Mouse (Mus musculus) granulocyte monocyte progenitor cell, adult 5-6 weeks (primary cell): Measurements from ENCODE around the gene Mtus2. TPM values are rescaled to one million over a fixed set of nuclear protein-coding genes. Genes with fewer than 3 reads are reported as not detected.

ENCODE experiments used
- ATAC-seq: replicated peaks from 2 replicates; pipeline ENCODE4 v1.8.0; 2016; ENCODE audit warnings: mild to moderate bottlenecking, moderate TSS enrichment, inconsistent platforms; ENCODE audit not compliant: poor library complexity, severe bottlenecking
- total RNA-seq, 2 experiments: library from RNA; stranded (forward) in 1 of 2; stranded (reverse) in 1 of 2; fragments of 200-712, 200-1000 nt in 1 of 2; fragments of >200 nt in 1 of 2; fragmentation: Nextera tagmentation in 1 of 2; gene quantifications; 2 replicates each; pipeline ENCODE4 v1.2.3; 2014 to 2017

Mtus2 gene
- total RNA-seq, 2 experiments from 2014 or later: 0.82 to 2.2 TPM

DNA sequence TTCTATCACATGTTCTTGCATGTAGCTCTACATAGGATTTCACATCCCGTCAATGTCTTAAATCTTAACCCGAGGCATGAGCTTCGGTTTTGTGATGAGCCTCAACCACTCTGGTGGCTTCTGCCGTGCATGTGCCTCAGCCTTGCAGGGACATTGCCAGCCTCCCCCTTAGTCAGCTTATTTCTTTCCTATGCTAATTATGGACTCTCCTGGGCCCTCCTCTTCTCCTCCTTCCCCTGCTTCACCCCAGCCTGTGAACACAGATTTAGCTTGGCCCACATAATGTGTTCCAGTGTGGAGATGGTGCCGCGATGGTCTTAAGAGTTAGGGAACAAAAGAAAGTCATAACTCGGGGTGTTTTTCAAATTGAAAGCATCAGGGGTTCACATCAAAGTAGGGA is 304.9 kb downstream of the Mtus2 start:
- no peak for ATAC-seq

DNA sequence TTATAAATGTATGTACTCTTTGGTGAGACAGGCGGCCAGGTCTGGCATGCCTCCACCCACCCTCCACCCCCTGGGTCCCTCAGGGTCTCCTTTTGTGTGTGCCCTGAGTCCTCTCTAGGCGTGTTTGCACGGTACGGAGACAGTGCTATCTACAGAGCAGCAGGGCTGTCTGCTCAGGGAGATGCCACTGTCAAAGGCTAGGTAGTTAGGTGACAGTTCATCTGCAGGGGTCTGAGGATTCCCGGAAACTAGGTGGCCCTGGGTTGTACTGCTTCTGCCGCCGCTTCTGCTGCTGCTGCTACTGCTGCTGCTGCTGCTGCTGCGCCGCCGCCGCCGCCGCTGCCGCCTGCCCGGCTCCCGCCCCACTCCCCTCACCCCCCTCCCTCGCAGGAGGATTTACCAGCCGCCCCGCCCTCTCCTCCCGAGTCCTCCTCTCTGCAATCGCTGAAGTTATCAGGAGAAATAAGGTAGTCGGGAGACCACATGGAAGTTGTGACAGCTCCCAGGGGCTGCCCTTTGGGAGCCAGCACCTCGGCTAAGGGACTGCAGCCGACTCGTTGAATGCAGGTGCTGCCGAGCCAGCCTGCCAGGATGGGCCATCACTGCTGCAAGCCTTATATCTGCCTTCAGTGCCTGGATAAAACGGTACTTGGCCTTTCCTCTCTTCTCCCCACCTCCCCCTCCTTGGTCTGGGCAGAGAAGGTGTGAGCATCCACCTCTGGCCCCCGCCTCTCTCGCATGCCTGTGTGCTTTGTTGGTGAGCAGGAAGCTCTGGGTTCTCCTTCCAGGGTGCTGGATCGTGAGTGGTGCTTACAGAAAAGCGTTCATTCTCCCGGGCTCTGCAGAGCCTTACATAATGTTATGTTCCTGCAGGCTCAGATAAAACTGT is 307.9 kb downstream of the Mtus2 start:
- ATAC-seq: peak; percentile 22; the same call in 1 of the 2 replicates

DNA sequence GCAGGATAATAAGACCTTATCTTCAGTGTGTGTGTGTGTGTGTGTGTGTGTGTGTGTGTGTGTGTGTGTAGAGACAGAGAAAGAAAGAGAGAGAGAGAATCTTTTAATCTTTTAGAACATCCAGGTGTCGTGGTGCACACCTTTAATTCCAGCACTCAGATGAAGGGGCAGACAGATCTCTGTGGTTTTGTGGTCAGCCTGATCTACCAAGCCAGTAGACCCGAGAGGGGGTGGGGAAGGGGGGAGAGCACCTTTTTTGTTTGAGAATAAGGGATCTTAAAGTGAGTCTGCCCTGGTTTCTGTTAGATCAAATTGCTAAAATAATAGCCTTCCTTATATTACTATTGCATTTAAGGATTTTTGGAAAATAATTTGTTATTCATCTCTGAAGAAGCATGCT is 309.7 kb downstream of the Mtus2 start:
- ATAC-seq: no peak

DNA sequence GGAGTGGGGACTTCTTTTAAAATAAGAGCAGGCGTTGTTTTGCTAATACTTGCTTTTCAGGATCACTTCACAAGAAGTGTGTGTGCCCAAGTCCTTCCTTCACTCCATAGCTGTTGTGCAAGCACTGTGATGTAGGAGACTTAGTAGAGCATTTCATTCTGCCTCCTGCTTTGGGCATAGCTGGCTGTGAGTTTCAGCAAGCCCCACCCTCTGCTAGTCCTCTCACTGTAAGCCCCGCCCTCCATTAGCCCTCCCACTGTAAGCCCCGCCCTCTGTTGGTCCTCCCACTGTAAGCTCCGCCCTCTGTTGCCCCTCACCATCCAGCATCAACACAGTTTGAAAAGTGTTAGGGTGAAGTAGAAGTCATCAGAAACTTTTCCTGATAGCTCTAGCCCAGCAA is 310.3 kb downstream of the Mtus2 start:
- ATAC-seq: no peak

DNA sequence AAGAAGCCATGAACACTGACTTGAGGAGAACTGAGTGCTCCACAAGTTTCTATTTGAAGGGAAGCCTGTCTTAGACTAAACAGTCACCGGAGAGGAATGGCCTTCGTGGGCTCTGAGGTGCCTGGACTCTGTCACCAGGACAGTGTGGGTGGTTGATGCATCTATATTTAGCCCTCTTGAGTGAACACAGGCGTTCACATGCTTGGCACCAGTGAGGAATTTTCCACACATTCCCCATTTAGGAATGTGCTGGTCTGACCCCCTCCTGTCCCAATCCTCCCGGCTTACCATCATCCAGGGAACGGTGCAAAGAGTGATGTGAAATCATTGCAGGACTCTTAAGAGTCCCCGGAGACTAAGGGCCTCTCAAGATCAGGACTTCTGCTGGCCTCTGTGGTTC is 314.9 kb downstream of the Mtus2 start:
- no peak for ATAC-seq

DNA sequence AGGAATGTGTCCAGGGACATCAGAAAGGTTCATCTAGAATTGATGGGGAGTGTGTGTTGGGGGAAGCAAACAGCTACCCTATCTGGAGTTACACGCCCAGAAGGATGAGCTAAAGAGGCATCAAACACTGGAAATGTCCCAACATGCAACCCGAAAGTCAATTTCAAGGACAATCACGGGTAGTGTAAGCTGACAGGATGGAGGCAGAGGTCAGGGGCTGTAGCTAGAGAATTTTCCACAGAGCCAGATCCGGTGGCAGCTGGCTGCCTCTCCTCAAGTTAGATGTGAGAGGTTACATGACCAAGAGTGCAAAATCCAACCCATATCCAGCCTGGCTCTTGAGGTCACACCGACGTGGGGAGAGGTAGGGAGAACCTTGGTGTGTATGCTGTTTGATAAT is 315.7 kb downstream of the Mtus2 start:
- ATAC-seq: no peak

DNA sequence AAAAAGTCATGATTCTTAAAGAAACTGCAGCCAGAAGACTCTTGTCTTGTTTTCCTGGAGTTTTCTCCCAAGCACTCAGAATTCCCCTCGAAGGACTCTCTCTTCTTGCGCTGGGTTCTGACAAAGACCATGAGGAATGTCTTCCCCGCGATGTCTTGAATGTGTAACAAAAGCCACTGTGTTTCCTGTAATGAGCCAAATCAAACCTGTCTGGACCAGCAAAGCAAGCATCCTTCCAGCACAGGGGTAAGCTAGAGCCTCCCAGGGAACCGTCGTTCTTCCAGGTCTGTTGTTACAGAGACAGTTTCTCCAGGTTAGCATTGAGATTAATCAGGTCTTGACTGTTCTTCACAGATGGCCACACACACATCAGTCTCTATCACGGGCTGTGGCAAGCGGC is 321.1 kb downstream of the Mtus2 start:
- no peak for ATAC-seq

DNA sequence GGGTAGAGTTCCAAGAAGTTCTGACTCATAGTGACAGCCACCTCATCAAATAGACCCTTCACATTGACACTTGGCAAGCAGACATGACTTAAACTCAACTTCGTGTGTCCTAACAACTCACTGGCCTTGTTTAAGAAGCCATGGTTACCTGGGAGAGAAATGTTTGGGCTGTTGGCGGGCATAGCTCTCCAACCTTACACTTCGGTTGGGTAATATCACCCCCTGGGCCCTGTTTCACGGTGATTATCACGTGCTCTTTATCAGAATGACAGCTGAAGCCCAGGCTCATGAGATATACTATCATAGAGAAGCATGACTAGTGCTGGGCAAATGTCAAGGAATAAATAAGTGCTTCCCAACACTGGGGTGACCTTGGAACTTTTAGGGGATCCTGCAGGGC is 323.2 kb downstream of the Mtus2 start:
- ATAC-seq: no peak

DNA sequence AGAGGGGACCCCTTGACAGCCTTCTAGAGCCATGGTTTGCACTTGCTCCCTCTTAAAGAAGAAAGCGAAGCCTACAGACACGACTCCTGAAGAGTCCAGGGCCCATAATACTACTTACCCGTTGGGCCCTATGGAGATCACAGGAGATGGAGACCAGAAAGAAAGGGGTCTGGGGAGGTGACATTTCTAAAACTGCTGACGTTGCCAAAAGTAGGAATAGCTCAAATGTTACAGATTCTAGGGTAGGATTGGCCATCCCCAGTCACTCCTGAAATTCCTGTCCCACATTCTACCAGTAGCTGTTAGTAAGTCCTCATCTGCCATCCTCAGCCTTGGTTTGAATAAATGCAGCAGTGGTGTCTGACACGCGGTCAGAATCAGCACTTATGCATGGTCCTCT is 325.0 kb downstream of the Mtus2 start:
- no peak for ATAC-seq

DNA sequence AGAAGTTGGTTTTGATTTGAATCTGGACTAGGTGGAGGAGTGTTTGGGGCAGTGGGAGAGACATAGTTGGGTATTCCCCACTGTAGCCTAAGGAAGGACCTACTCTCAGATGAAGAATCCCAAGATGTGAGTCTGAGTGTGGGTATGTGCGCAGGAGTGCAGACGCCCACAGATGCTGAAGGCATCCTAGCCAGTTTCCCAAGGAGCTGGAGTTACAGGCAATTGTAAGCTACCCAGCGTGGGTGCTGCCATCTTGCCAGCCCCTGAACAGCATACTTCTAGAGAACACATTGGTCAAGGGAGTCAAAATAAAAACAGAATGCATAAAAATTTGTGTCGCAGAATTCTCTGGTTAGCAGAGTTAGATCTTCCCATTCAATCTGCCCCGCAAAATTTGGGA is 325.5 kb downstream of the Mtus2 start:
- ATAC-seq: no peak

DNA sequence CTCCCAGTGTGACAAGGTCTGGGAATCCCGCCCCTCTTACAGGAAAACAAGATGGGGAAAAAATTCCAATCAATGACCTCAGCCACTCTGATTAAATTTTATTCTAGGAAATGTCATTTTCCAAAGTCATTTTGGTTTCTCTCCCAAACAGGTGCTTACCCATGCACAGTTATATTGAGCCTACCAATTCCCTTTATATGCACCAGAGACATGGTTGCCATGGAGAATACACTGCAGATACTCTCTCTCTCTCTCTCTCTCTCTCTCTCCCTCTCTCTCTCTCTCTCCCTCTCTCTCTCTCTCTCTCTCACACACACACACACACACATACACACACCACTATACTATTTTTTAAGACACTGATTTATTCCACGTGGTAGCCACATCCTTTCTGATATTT is 326.1 kb downstream of the Mtus2 start:
- no peak for ATAC-seq

DNA sequence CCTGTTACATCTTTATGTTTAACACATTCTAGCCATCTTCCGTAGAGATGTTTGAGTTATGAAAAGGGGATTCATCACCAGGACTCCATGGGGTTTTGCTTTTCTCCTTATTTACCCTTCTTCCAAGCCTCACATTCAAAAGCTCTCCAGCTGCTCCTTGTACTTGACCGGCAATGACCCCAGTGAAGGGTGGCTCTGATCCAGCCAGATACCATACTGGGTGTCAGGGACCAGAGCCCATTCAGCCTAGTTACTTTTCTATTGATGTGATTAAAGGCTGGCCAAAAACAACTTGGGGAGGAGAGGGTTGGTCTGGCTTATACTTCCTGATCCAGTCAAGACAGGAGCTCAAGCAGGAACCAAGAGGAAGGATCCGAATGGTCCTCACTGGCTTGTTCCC is 326.5 kb downstream of the Mtus2 start:
- ATAC-seq: no peak

DNA sequence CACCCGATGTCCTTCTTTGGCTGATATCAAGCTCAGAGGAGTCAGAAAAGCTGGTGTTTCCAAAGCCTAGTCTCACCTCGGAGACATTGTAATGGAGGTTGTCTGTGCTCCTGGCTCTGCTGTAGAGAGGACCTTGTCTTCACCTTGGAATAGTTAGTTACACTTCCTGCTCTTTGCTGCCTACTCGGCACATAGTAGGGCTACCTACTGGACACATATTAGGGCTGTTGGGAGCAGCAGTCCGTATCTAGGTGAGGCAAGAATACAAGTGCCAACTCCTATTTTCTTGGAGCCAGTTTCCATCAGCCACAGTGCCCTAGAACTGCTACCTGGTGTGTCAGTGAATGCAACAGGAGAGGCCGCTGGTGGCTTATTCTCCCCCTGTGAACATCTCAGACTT is 330.4 kb downstream of the Mtus2 start:
- no peak for ATAC-seq

DNA sequence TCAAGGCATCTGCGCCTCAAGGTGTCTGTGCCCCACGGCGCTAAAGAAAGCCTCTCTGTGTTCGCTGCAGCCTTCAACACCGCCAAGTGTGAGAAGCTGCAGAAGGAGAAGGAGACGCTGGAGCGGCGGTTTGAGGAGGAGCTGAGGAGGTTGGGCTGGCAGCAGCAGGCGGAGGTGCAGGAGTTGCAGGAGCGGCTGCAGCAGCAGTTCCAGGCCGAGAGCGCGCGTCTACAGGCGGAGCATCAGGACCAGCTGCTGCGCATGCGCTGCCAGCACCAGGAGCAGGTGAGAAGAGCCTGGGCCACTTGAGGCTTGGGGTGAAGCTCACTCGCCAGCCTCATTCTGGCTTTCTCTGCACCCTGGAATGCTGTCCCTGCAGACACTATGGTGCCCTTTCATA is 331.7 kb downstream of the Mtus2 start:
- no peak for ATAC-seq

DNA sequence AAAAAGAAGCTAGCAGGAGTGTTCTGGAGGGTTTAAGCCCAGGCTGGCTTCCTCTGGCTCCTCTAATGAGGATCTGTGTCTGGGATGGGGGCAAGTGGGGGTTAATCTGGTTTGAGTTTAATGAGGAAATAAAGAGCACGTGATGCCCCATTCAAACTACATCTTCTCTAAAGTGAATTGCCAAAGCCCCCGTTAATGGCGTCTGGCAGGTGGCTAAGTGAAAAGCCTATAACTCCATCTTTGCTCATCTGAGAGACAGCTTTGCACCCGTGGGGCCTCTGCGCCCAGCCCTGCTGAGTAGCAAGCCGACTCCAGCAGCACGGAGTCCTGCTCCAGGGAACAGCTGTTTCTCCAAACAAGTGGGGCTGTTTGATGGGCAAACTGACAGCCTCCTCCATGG is 332.8 kb downstream of the Mtus2 start:
- ATAC-seq: no peak

DNA sequence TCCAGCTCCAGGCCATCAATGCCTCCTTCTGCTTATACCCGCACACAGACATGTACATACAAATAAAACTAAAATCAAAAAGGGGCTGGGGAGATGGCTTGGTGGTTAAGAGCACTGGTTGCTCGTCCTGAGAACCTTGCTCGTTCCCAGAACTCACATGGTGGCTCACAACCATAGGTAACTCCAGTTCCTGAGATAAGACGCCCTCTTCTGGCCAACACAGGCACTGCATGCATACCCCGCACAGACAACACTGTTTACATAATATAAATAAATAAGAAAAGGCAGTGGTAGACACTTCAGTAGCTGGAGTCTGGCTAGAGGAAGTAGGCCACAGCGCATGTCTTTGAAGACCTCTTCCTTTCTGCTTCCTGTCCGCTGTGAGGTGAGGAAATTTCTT is 335.7 kb downstream of the Mtus2 start:
- no peak for ATAC-seq

DNA sequence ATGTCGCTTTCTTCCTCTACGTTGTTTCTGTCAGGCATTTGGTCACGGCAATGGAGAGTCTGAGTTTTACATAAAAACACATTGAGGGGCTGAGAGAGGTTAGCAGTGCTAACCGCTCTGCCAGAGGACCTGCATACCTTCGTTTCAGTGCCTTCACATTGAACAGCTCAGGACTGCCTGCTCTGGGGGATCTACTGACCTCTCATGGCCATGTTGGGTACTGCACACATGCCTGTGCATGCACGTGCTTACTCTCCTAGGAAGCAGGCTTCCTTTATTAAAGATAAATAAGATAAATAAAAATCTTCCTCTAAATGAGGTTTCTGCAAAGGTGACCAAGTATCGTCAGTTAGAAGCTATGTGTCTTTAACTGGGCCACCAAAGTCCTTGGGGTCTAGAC is 336.2 kb downstream of the Mtus2 start:
- ATAC-seq: peak; percentile 35; the same call in 1 of the 2 replicates

DNA sequence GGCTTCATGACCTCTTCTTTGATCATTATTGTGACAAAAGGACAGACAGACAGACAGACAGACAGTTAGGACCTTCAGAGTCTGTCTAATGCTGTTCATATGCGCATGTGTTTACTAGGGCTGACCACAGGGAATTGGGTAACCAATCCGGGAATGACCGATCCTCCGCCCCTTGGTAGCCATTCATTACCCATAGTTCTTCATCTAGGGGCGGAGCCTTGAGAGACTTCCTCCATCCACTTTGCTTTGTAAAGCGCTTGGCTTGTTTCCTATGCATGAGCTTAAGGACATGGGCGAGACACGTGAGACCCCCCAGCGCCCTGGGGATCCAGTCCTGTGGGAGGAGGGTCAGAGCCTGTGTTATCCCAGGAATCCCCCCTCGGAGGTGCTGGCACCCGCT is 345.8 kb downstream of the Mtus2 start:
- ATAC-seq: peak; percentile 51

DNA sequence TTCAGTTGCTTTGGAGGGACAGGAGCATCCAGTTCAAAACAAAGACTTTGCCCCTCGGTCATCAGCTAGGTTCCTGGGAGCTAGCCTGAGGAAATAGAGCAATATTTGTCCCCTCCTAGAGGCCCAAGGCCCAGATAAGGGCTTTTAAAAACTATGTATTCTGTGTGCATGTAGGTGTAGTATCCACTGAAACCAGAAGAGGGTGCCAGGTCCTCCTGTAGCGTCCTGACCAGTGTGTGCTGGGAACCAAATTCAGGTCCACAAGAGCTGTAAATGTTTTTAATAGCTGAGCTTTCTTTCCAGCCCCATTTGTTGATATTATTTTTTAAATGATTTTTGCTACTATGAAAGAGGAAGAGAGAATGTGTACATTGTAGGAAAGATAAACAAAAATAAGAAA is 347.0 kb downstream of the Mtus2 start:
- no peak for ATAC-seq

DNA sequence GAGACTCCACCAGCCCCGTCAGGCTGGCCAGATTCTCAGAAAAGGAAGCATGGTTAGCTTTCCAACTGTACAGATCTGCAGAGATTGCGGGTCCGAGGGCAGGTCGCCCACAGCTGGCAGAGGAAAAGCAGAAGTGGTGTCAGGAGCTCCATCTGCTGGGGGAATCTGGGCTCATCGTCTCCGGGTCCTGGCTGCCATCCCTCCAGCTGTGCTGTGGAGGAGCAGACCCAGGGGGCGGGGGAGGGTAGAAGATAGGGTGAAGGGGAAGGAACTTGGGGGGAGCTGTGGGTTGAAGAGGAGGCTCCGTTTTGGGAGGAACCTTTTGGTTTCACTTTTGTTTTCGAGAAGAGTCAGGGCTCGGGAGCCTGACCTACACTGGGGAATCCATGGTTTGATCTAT is 353.7 kb downstream of the Mtus2 start:
- ATAC-seq: peak; percentile 100

DNA sequence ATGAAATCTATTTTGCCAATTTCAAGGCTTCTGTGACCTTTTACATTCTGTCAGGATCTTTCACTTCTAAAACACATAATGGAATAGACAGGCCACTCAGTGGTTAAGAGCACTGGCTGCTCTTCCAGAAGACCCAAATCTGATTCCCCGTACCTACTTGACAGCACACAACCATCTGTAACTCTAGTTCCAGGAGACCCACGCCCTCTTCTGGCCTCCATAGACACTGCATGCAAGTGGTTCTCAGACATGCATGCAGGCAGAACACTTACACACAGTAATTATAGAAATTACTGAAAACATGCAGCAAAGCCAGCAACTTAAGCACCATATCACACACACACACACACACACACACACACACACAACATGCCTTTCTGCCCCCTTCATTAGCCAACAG is 355.3 kb downstream of the Mtus2 start:
- ATAC-seq: no peak

DNA sequence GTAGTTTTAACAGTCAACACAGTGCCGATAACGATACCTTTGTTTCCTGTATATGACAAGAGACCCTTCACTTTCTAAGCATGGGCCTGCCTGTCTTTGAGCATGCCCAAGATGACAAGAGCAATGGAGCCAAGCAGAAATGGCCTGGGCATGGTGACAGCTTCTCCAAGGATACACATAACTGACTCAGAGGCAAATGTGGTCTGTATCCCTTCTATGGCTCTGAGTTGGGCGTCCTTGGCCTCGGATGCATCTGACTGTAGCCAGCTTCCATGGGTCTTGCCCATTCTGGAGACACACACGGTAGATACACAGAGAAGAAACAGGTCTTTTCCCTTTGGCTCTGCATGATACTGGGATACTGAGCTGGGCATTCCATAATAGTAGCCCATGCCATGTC is 357.8 kb downstream of the Mtus2 start:
- ATAC-seq: no peak
